Mouse (Mus musculus) hindbrain, embryonic 14.5 days (tissue): ENCODE results near the gene Ell2. TPM values are rescaled to one million over a fixed set of nuclear protein-coding genes. Genes with fewer than 3 reads are reported as not detected.

Experiments
- ATAC-seq: fragments of 200-750 bp; cut with Nextera tagmentation; 2 replicates; pipeline ENCODE4 v1.8.0; 2017; ENCODE audit warnings: moderate number of reproducible peaks, mild to moderate bottlenecking, moderate TSS enrichment, moderate library complexity; ENCODE audit not compliant: low FRiP score
- DNase-seq: peaks from one replicate; pipeline ENCODE4 v3.0.0-alpha.2; 2015; ENCODE audit warnings: low spot score
- H3K27ac ChIP-seq: fragments of 300-500 bp; sonication (generic); 2 replicates; pipeline ENCODE4 v1.5.1; 2014; ENCODE audit warnings: mild to moderate bottlenecking, moderate library complexity
- H3K27me3 ChIP-seq: fragments of 300-500 bp; sonication (generic); 2 replicates; pipeline ENCODE4 v1.6.1; 2014; ENCODE audit warnings: mild to moderate bottlenecking, low read length, mixed read lengths; ENCODE audit not compliant: control insufficient read depth, insufficient read depth
- H3K36me3 ChIP-seq: fragments of 300-500 bp; sonication (generic); replicated peaks from 2 replicates; pipeline ENCODE4 v1.6.1; 2014; ENCODE audit not compliant: control insufficient read depth, insufficient read depth
- H3K4me1 ChIP-seq: fragments of 300-500 bp; sonication (generic); replicated peaks from 2 replicates; pipeline ENCODE4 v1.6.1; 2014; ENCODE audit warnings: antibody characterized with exemption, low read length, mixed read lengths; ENCODE audit not compliant: control insufficient read depth, insufficient read depth
- H3K4me2 ChIP-seq: fragments of 300-500 bp; sonication (generic); replicated peaks from 2 replicates; pipeline ENCODE4 v1.6.1; 2014; ENCODE audit warnings: mild to moderate bottlenecking, moderate library complexity
- H3K4me3 ChIP-seq: fragments of 300-500 bp; sonication (generic); replicated peaks from 2 replicates; pipeline ENCODE4 v1.5.1; 2014; ENCODE audit warnings: mild to moderate bottlenecking, low read length
- H3K9ac ChIP-seq: fragments of 300-500 bp; sonication (generic); 2 replicates; pipeline ENCODE4 v1.6.1; 2014
- H3K9me3 ChIP-seq: fragments of 300-500 bp; sonication (generic); 2 replicates; pipeline ENCODE4 v1.6.1; 2016; ENCODE audit warnings: low read length; ENCODE audit not compliant: control insufficient read depth
- whole genome bisulfite sequencing: fragments of 180-500 bp; shearing (Covaris S2); extraction: QIAGEN DNeasy Blood & Tissue Kit; methylation state at CpG from one replicate; pipeline ENCODE4 v1.1.7; 2014; 5-methylcytosine and 5-hydroxymethylcytosine counted together
- polyA plus RNA-seq: library from polyadenylated mRNA; unstranded; fragments of >200 nt; fragmentation: Nextera tagmentation; extraction: Ambion mirVana; gene quantifications from 2 replicates; pipeline ENCODE4 v1.2.1, GENCODE M21; 2014

Gene Ell2
- polyA plus RNA-seq, 1 experiment from 2014 or later: 2.4 TPM

GRCm38 (mm10) chr13:75771984-75772730, 65.6 kb downstream of the Ell2 start:
- no peaks in the 10 kb centered on the region for H3K4me1 ChIP-seq
- no peak overlapping the region for H3K4me2 ChIP-seq
- H3K27ac ChIP-seq: no peak overlapping the region
- 94% methylated on average over 3 of the region's 3 CpGs for WGBS
- ATAC-seq (no peak), DNase-seq (no peak)
- no peaks in the 10 kb centered on the region for H3K36me3 ChIP-seq
- H3K9ac ChIP-seq: no peak overlapping the region
- H3K27me3 ChIP-seq: no peaks in the 10 kb centered on the region
- H3K4me3 ChIP-seq: no peak overlapping the region
- no peaks in the 10 kb centered on the region for H3K9me3 ChIP-seq

DNA sequence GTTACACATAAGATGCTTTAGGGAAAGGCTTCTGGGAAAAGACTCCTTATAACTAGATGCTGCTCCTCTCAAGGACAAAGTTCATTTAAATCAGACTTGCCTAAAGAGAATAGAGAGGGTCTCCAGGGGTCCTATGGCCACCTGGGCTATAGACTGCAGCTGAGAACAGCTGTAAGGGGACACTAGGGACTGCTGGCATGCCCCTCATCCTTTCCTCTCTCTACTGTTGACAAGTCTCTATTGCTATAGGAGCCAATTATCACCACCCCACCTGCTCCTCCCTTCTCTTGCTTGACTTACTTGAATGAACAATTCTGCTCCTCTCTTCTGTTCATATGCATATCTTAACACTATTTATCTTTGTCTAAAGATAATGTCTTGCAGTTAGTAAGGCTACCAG, 69.4 kb downstream of the Ell2 start:
- DNase-seq (no peak), ATAC-seq (no peak)
- Histone ChIP-seq H3K9me3 (no peaks in the 10 kb centered on the region), H3K36me3 (no peaks in the 10 kb centered on the region), H3K4me1 (no peaks in the 10 kb centered on the region), H3K9ac (no peak overlapping the region), H3K27me3 (no peaks in the 10 kb centered on the region), H3K4me3 (no peak overlapping the region), H3K4me2 (no peak overlapping the region), H3K27ac (no peak overlapping the region)

GRCm38 (mm10) chr13:75776692-75777091, 70.1 kb downstream of the Ell2 start:
- ATAC-seq: no peak

DNA sequence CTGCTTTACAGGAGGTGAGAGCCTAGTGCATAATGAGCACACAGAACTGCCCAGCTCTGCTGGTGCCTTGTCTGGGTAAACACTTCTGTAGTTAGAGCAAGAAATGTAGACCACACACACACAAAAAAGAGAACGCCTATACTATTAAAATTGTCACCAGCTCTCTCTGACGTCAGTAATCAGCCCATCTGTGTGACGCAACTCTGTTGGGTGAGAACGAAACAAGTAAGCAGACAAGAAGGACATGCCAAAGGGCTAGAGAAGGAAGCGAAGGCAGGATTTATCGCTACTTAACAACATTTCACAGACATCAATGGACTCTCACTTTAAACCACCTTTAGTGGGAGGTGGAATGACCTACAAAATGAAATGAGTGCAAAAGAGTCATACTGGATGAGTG, 71.6 kb downstream of the Ell2 start:
- no peaks in the 10 kb centered on the region for H3K9me3 ChIP-seq
- H3K27me3 ChIP-seq: no peaks in the 10 kb centered on the region
- no peak overlapping the region for H3K27ac ChIP-seq
- ATAC-seq (no peak), DNase-seq (no peak)
- H3K36me3 ChIP-seq: no peaks in the 10 kb centered on the region
- H3K4me3 ChIP-seq: no peak overlapping the region
- H3K4me2 ChIP-seq: no peak overlapping the region
- H3K9ac ChIP-seq: no peak overlapping the region
- no peaks in the 10 kb centered on the region for H3K4me1 ChIP-seq
- 87% methylated on average over 6 of the region's 6 CpGs for WGBS

More at GRCm38 (mm10) chr13:75776692-75777091, 70.1 kb downstream of the Ell2 start:
- no peaks in the 10 kb centered on the region for H3K4me1 ChIP-seq
- WGBS: 76% methylated on average over 1 of the region's 1 CpGs
- H3K4me3 ChIP-seq: no peak overlapping the region
- H3K27me3 ChIP-seq: no peaks in the 10 kb centered on the region
- H3K9ac ChIP-seq: no peak overlapping the region
- no peaks in the 10 kb centered on the region for H3K36me3 ChIP-seq
- no peak for DNase-seq
- H3K9me3 ChIP-seq: no peaks in the 10 kb centered on the region
- no peak overlapping the region for H3K4me2 ChIP-seq
- no peak overlapping the region for H3K27ac ChIP-seq

DNA sequence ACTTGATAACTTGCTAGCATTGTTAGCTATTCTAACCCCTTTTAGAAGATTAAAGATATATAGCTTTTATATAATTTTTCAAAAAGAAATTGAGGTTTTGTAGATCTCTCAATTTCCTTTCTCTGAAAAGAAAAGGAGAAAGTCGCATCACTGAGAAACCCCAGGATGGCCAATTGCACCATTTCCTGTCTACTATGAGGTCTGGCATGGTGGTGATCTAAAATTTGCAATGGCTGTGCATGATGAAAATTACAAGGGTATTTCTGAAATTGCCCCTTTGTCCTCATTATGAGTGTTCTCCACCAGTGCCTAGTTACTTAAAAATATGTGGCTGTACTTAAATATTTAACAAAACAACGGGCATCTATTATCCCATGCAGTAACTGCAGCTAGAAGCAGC, 72.6 kb downstream of the Ell2 start:
- 94% methylated on average over 2 of the region's 2 CpGs for WGBS
- no peaks in the 10 kb centered on the region for H3K9me3 ChIP-seq
- H3K4me2 ChIP-seq: no peak overlapping the region
- no peak overlapping the region for H3K27ac ChIP-seq
- H3K4me1 ChIP-seq: no peaks in the 10 kb centered on the region
- no peaks in the 10 kb centered on the region for H3K27me3 ChIP-seq
- DNase-seq (no peak), ATAC-seq (no peak)
- no peaks in the 10 kb centered on the region for H3K36me3 ChIP-seq
- no peak overlapping the region for H3K9ac ChIP-seq
- H3K4me3 ChIP-seq: no peak overlapping the region

GRCm38 (mm10) chr13:75780096-75780495, 73.5 kb downstream of the Ell2 start:
- no peak for ATAC-seq
- Histone ChIP-seq H3K9me3 (no peaks in the 10 kb centered on the region), H3K4me2 (no peak overlapping the region), H3K4me1 (no peaks in the 10 kb centered on the region), H3K9ac (no peak overlapping the region), H3K4me3 (no peak overlapping the region), H3K27ac (no peak overlapping the region), H3K36me3 (no peaks in the 10 kb centered on the region), H3K27me3 (no peaks in the 10 kb centered on the region)
- no peak for DNase-seq
- WGBS: 66% methylated on average over 2 of the region's 2 CpGs

DNA sequence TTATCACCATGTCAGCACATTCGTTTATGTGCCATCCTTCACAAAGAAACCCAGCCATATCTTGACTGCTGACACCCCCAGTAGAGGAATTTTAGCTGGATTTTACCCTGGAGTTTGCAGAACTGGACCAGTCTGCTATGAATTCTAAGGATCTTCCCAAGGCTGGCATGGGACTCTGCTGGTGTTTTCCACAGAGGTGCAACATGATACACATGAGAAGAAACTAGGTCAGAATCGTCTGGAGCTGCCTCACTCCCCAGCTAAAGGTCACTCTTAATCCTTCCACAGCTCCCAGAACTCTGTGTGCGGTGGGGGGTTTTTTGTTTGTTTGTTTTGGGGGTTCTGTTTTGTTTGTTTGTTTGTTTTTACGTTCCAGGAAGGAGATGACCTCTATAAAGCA, 79.2 kb downstream of the Ell2 start:
- ATAC-seq (no peak), DNase-seq (no peak)
- Histone ChIP-seq H3K9ac (no peak overlapping the region), H3K36me3 (no peaks in the 10 kb centered on the region), H3K9me3 (no peaks in the 10 kb centered on the region), H3K4me1 (no peaks in the 10 kb centered on the region), H3K27me3 (no peaks in the 10 kb centered on the region), H3K4me2 (no peak overlapping the region), H3K27ac (no peak overlapping the region), H3K4me3 (no peak overlapping the region)
- 73% methylated on average over 4 of the region's 4 CpGs for WGBS

GRCm38 (mm10) chr13:75786264-75786663, 79.7 kb downstream of the Ell2 start:
- H3K9me3 ChIP-seq: no peaks in the 10 kb centered on the region
- DNase-seq (no peak), ATAC-seq (no peak)
- WGBS: 92% methylated on average over 11 of the region's 11 CpGs
- H3K4me1 ChIP-seq: no peaks in the 10 kb centered on the region
- H3K4me2 ChIP-seq: no peak overlapping the region
- H3K36me3 ChIP-seq: no peaks in the 10 kb centered on the region
- H3K4me3 ChIP-seq: no peak overlapping the region
- H3K27ac ChIP-seq: no peak overlapping the region
- H3K9ac ChIP-seq: no peak overlapping the region
- H3K27me3 ChIP-seq: no peaks in the 10 kb centered on the region

DNA sequence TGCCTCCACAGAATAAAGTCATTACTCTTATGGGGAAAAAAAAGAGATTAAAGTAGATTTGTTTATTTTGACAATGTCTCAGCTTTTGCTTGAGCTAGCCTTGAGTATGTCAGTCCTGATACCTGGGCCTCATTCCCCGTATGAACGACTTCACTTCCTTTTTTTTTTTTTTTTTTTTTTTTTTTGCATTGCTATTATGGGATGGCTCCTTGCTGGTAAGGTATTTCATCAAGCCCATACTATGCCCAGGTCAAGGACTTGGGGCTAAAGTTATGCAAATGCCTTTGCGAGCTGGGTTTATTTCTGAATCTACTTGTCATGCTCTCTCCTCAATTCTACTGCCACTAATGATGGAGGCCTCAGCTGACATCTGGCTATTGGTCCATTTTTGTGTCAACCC, 80.8 kb downstream of the Ell2 start:
- Histone ChIP-seq H3K4me3 (no peak overlapping the region), H3K36me3 (no peaks in the 10 kb centered on the region), H3K27me3 (no peaks in the 10 kb centered on the region), H3K4me2 (no peak overlapping the region), H3K9ac (no peak overlapping the region), H3K4me1 (no peaks in the 10 kb centered on the region), H3K9me3 (no peaks in the 10 kb centered on the region), H3K27ac (no peak overlapping the region)
- DNase-seq (no peak), ATAC-seq (no peak)
- 92% methylated on average over 3 of the region's 3 CpGs for WGBS

DNA sequence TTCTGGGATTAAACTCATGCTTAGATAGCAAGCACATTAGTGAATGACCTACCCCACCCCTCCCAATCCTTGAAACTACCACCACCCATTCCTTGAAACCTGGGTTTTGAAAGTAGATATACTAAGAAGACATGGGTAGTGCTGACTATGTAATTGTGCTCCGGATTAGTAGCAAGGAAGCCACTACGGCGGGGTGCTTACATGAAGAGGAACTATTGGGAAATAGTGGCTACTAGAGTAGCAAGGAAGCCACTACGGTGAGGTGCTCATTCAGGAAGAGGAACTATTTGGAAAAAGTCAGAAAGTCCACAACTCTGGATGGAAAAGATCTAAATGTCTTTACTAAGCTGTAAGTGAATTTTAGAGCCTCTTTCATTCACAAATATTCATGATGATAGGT, 81.6 kb downstream of the Ell2 start:
- H3K27ac ChIP-seq: no peak overlapping the region
- ATAC-seq (no peak), DNase-seq (no peak)
- H3K27me3 ChIP-seq: no peaks in the 10 kb centered on the region
- no peaks in the 10 kb centered on the region for H3K9me3 ChIP-seq
- WGBS: 94% methylated on average over 4 of the region's 4 CpGs
- H3K4me1 ChIP-seq: no peaks in the 10 kb centered on the region
- no peak overlapping the region for H3K9ac ChIP-seq
- no peaks in the 10 kb centered on the region for H3K36me3 ChIP-seq
- H3K4me2 ChIP-seq: no peak overlapping the region
- H3K4me3 ChIP-seq: no peak overlapping the region
